Mouse (Mus musculus): Measurements from ENCODE around the gene Zbtb25.

- TF ChIP-seq MXI1 (IDR thresholded peaks at IDR 0.05; ENCODE audit: low read depth, low read length) (peak; percentile 13; the same call in 1 of the 2 replicates), TAL1 (IDR thresholded peaks at IDR 0.05; ENCODE audit: low read length) (no peak), ETS1 (IDR thresholded peaks at IDR 0.05; ENCODE audit: low read depth, low read length) (no peak), UBTF (IDR thresholded peaks at IDR 0.05; ENCODE audit: borderline replicate concordance, insufficient read depth, low read depth, low read length) (no peak), USF1 (IDR thresholded peaks at IDR 0.05; ENCODE audit: low read depth, low read length) (no peak), CTCF (IDR thresholded peaks at IDR 0.05 in 2 of 3, conservative IDR thresholded peaks at IDR 0.05 in 1 of 3; ENCODE audit: control insufficient read depth in 1 of 3, insufficient read depth in 1 of 3, low read depth in 2 of 3, low read length in 3 of 3, poor library complexity in 1 of 3, severe bottlenecking in 1 of 3) (no peak), EP300 (IDR thresholded peaks at IDR 0.05; ENCODE audit: low read depth in 1 of 2, low read length in 2 of 2) (no peak), POLR2AphosphoS2 (IDR thresholded peaks at IDR 0.05; ENCODE audit: low read length) (no peak)
These were observed 7.1 kb downstream of the Zbtb25 start for GRCm38 (mm10) chr12:76362303-76362676.
